Mouse (Mus musculus): Measurements from ENCODE around the gene Kctd2. TPM values are rescaled to one million over a fixed set of nuclear protein-coding genes. Genes with fewer than 3 reads are reported as not detected.

The Kctd2 gene
- polyA plus RNA-seq, 1 experiment from 2014 or later: 18.9 TPM

DNA sequence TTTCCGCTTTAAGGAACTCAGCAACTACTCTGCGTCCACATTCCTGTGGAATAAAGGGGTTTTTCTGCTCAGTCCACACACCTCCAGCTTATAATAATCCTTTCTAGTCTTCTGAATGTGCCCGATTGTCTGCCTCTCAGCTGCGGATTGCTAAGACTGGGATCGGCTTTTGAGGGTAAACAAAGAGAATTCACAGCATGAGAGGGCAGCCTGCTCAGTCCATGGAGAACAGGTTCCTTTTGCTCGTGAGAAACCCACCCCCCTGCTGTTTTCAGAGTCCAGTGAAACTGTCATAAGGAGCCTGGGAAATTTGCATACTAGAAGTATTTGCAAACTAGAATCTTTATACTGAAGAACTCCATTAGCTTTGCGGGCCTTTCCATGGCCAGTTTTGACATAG, 10.4 kb upstream of the Kctd2 start:
- H3K9ac ChIP-seq (replicated peaks; ENCODE audit: low read depth, low read length): no peak overlapping the region; the same call in 1 of the 2 replicates
- no peaks in the 10 kb centered on the region for H3K9me3 ChIP-seq (ENCODE audit: control insufficient read depth, low read length)
- H3K4me1 ChIP-seq (replicated peaks; ENCODE audit: control insufficient read depth, insufficient read depth, low read length): peaks cover 29% of the 10 kb centered on the region
- 8% methylated on average over 7 of the region's 7 CpGs for WGBS
- ATAC-seq: no peak
- H3K4me3 ChIP-seq (replicated peaks; ENCODE audit: low read length): no peak overlapping the region
- no peaks in the 10 kb centered on the region for H3K27me3 ChIP-seq (replicated peaks; ENCODE audit: control insufficient read depth, insufficient read depth, low read length)
- no peak overlapping the region for H3K4me2 ChIP-seq (ENCODE audit: low read length)
- H3K36me3 ChIP-seq (ENCODE audit: control insufficient read depth, insufficient read depth): no peaks in the 10 kb centered on the region
- peak overlapping the region; percentile 34; the same call in 1 of the 2 replicates for H3K27ac ChIP-seq (ENCODE audit: low read length)

- Histone ChIP-seq H3K4me2 (ENCODE audit: low read length) (peak overlapping the region; percentile 88), H3K27ac (ENCODE audit: low read length) (peak overlapping the region; percentile 81), H3K9ac (replicated peaks; ENCODE audit: low read depth, low read length) (peak overlapping the region; percentile 93), H3K9me3 (ENCODE audit: control insufficient read depth, low read length) (no peaks in the 10 kb centered on the region), H3K27me3 (replicated peaks; ENCODE audit: control insufficient read depth, insufficient read depth, low read length) (no peaks in the 10 kb centered on the region), H3K4me3 (replicated peaks; ENCODE audit: low read length) (peak overlapping the region; percentile 85), H3K4me1 (replicated peaks; ENCODE audit: control insufficient read depth, insufficient read depth, low read length) (peaks cover 21% of the 10 kb centered on the region), H3K36me3 (ENCODE audit: control insufficient read depth, insufficient read depth) (peaks cover 4% of the 10 kb centered on the region; the same call in 1 of the 2 replicates)
- 2% methylated on average over 45 of the region's 45 CpGs for WGBS
- peak; percentile 43; the same call in 1 of the 2 replicates for ATAC-seq
These were observed 635 bp downstream of the Kctd2 start for GRCm38 (mm10) chr11:115420336-115421190.

DNA sequence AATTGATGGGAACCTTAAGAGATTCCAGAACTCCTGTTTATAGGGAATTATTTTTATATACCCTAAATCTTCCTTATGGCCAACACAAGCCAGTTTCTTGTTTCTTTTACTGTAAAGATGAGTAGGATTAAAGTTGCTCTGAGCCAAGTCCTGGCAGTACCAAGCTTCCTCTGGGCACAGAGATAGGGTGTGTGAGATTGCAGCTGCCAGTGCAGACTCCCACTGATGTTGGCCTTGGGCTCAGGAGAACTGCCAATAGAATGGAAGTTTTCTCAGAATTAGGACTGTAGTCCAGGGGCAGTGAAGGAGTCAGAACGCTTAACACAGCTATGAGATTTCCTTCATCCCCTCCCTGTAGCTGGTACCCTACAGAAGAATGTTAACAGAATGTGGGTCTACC, 1.4 kb downstream of the Kctd2 start:
- WGBS: 57% methylated on average over 1 of the region's 1 CpGs
- peaks cover 3% of the 10 kb centered on the region; the same call in 1 of the 2 replicates for H3K36me3 ChIP-seq (ENCODE audit: control insufficient read depth, insufficient read depth)
- H3K4me2 ChIP-seq (ENCODE audit: low read length): peak overlapping the region; percentile 88
- no peak overlapping the region; the same call in 1 of the 2 replicates for H3K4me3 ChIP-seq (replicated peaks; ENCODE audit: low read length)
- peaks cover 21% of the 10 kb centered on the region for H3K4me1 ChIP-seq (replicated peaks; ENCODE audit: control insufficient read depth, insufficient read depth, low read length)
- no peak overlapping the region for H3K27ac ChIP-seq (ENCODE audit: low read length)
- H3K27me3 ChIP-seq (replicated peaks; ENCODE audit: control insufficient read depth, insufficient read depth, low read length): no peaks in the 10 kb centered on the region
- H3K9me3 ChIP-seq (ENCODE audit: control insufficient read depth, low read length): no peaks in the 10 kb centered on the region
- no peak overlapping the region for H3K9ac ChIP-seq (replicated peaks; ENCODE audit: low read depth, low read length)
- no peak for ATAC-seq

- WGBS: 89% methylated on average over 16 of the region's 16 CpGs
- no peak for ATAC-seq
These were observed 2.0 kb downstream of the Kctd2 start for GRCm38 (mm10) chr11:115421972-115422371.

GRCm38 (mm10) chr11:115423091-115423490, 3.2 kb downstream of the Kctd2 start:
- H3K27me3 ChIP-seq (replicated peaks; ENCODE audit: control insufficient read depth, insufficient read depth, low read length): no peaks in the 10 kb centered on the region
- H3K9me3 ChIP-seq (ENCODE audit: control insufficient read depth, low read length): no peaks in the 10 kb centered on the region
- peaks cover 3% of the 10 kb centered on the region; the same call in 1 of the 2 replicates for H3K36me3 ChIP-seq (ENCODE audit: control insufficient read depth, insufficient read depth)
- no peak overlapping the region for H3K9ac ChIP-seq (replicated peaks; ENCODE audit: low read depth, low read length)
- no peak overlapping the region for H3K27ac ChIP-seq (ENCODE audit: low read length)
- no peak for ATAC-seq
- H3K4me3 ChIP-seq (replicated peaks; ENCODE audit: low read length): no peak overlapping the region
- no peak overlapping the region for H3K4me2 ChIP-seq (ENCODE audit: low read length)
- H3K4me1 ChIP-seq (replicated peaks; ENCODE audit: control insufficient read depth, insufficient read depth, low read length): peaks cover 26% of the 10 kb centered on the region
- 79% methylated on average over 3 of the region's 3 CpGs for WGBS

More at GRCm38 (mm10) chr11:115421972-115422371, 2.0 kb downstream of the Kctd2 start:
- H3K9me3 ChIP-seq (ENCODE audit: control insufficient read depth, low read length): no peaks in the 10 kb centered on the region
- no peaks in the 10 kb centered on the region for H3K27me3 ChIP-seq (replicated peaks; ENCODE audit: control insufficient read depth, insufficient read depth, low read length)
- no peak overlapping the region for H3K4me2 ChIP-seq (ENCODE audit: low read length)
- peaks cover 3% of the 10 kb centered on the region; the same call in 1 of the 2 replicates for H3K36me3 ChIP-seq (ENCODE audit: control insufficient read depth, insufficient read depth)
- H3K9ac ChIP-seq (replicated peaks; ENCODE audit: low read depth, low read length): no peak overlapping the region
- H3K27ac ChIP-seq (ENCODE audit: low read length): no peak overlapping the region
- H3K4me3 ChIP-seq (replicated peaks; ENCODE audit: low read length): no peak overlapping the region
- H3K4me1 ChIP-seq (replicated peaks; ENCODE audit: control insufficient read depth, insufficient read depth, low read length): peaks cover 21% of the 10 kb centered on the region

DNA sequence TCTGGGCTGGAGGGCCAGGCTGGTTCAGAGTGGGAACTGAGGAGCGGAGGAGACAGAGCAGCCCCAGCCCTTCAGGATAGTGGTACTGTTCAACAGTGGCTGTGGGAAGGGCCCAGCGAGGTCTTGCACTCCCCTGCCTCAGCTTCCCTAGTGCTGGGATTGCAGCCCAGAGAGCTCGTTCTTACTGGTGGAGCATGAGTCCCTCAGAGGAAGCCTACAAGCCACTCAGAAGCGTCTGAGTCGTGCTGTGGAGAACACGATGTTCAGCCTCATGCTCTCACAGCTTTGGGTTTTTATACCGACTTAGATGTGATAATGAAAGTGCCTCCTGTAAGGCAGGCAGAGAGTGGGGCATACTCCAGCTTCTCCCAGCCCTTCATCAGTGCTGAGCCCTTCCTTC, 4.7 kb downstream of the Kctd2 start:
- Histone ChIP-seq H3K9me3 (ENCODE audit: control insufficient read depth, low read length) (no peaks in the 10 kb centered on the region), H3K36me3 (ENCODE audit: control insufficient read depth, insufficient read depth) (peaks cover 7% of the 10 kb centered on the region), H3K4me2 (ENCODE audit: low read length) (no peak overlapping the region), H3K4me3 (replicated peaks; ENCODE audit: low read length) (no peak overlapping the region), H3K9ac (replicated peaks; ENCODE audit: low read depth, low read length) (no peak overlapping the region), H3K27me3 (replicated peaks; ENCODE audit: control insufficient read depth, insufficient read depth, low read length) (no peaks in the 10 kb centered on the region), H3K4me1 (replicated peaks; ENCODE audit: control insufficient read depth, insufficient read depth, low read length) (peaks cover 19% of the 10 kb centered on the region), H3K27ac (ENCODE audit: low read length) (no peak overlapping the region)
- 90% methylated on average over 7 of the region's 7 CpGs for WGBS
- no peak for ATAC-seq

DNA sequence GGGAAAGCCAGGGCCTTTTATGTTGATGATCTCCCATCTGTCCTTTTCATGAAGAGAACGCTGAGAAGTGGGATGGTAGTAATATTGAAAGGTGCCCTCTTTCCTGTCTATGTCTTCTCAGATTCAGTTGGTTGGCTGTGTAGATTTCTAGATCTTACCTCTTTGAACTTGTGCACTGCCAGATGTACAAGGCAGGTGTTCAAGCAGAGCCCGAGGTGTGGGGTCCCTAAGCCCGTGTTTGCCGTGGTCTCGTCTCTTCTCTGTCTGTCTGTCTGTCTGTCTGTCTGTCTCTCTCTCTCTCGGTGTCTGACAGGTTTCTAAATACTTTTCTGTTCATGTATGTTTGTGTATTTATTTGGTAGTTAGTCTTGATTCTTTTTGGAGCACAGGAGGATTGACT, 5.7 kb downstream of the Kctd2 start:
- no peak for ATAC-seq
- Histone ChIP-seq H3K27me3 (replicated peaks; ENCODE audit: control insufficient read depth, insufficient read depth, low read length) (no peaks in the 10 kb centered on the region), H3K36me3 (ENCODE audit: control insufficient read depth, insufficient read depth) (peaks cover 16% of the 10 kb centered on the region), H3K4me2 (ENCODE audit: low read length) (no peak overlapping the region), H3K4me3 (replicated peaks; ENCODE audit: low read length) (no peak overlapping the region), H3K4me1 (replicated peaks; ENCODE audit: control insufficient read depth, insufficient read depth, low read length) (peaks cover 18% of the 10 kb centered on the region), H3K27ac (ENCODE audit: low read length) (no peak overlapping the region), H3K9me3 (ENCODE audit: control insufficient read depth, low read length) (no peaks in the 10 kb centered on the region), H3K9ac (replicated peaks; ENCODE audit: low read depth, low read length) (no peak overlapping the region)
- WGBS: 93% methylated on average over 6 of the region's 6 CpGs

- Histone ChIP-seq H3K27me3 (replicated peaks; ENCODE audit: control insufficient read depth, insufficient read depth, low read length) (no peaks in the 10 kb centered on the region), H3K36me3 (ENCODE audit: control insufficient read depth, insufficient read depth) (peaks cover 26% of the 10 kb centered on the region), H3K4me2 (ENCODE audit: low read length) (peak overlapping the region; percentile 31), H3K27ac (ENCODE audit: low read length) (peak overlapping the region; percentile 31; the same call in 1 of the 2 replicates), H3K4me1 (replicated peaks; ENCODE audit: control insufficient read depth, insufficient read depth, low read length) (peaks cover 9% of the 10 kb centered on the region), H3K9ac (replicated peaks; ENCODE audit: low read depth, low read length) (peak overlapping the region; percentile 7), H3K9me3 (ENCODE audit: control insufficient read depth, low read length) (no peaks in the 10 kb centered on the region), H3K4me3 (replicated peaks; ENCODE audit: low read length) (no peak overlapping the region)
- 27% methylated on average over 20 of the region's 20 CpGs for WGBS
- peak; percentile 87 for ATAC-seq
These were observed 7.8 kb downstream of the Kctd2 start for GRCm38 (mm10) chr11:115427482-115428331.

GRCm38 (mm10) chr11:115429307-115429706, 9.4 kb downstream of the Kctd2 start:
- WGBS: 83% methylated on average over 7 of the region's 7 CpGs

More at GRCm38 (mm10) chr11:115429307-115429706, 9.4 kb downstream of the Kctd2 start:
- no peak overlapping the region for H3K9ac ChIP-seq (replicated peaks; ENCODE audit: low read depth, low read length)
- ATAC-seq: no peak
- H3K9me3 ChIP-seq (ENCODE audit: control insufficient read depth, low read length): no peaks in the 10 kb centered on the region
- H3K4me2 ChIP-seq (ENCODE audit: low read length): no peak overlapping the region
- no peak overlapping the region for H3K4me3 ChIP-seq (replicated peaks; ENCODE audit: low read length)
- H3K4me1 ChIP-seq (replicated peaks; ENCODE audit: control insufficient read depth, insufficient read depth, low read length): peaks cover 9% of the 10 kb centered on the region
- no peak overlapping the region for H3K27ac ChIP-seq (ENCODE audit: low read length)
- peaks cover 26% of the 10 kb centered on the region for H3K36me3 ChIP-seq (ENCODE audit: control insufficient read depth, insufficient read depth)
- no peaks in the 10 kb centered on the region for H3K27me3 ChIP-seq (replicated peaks; ENCODE audit: control insufficient read depth, insufficient read depth, low read length)
